Mouse (Mus musculus): ENCODE results near the gene Zfand3.

DNA sequence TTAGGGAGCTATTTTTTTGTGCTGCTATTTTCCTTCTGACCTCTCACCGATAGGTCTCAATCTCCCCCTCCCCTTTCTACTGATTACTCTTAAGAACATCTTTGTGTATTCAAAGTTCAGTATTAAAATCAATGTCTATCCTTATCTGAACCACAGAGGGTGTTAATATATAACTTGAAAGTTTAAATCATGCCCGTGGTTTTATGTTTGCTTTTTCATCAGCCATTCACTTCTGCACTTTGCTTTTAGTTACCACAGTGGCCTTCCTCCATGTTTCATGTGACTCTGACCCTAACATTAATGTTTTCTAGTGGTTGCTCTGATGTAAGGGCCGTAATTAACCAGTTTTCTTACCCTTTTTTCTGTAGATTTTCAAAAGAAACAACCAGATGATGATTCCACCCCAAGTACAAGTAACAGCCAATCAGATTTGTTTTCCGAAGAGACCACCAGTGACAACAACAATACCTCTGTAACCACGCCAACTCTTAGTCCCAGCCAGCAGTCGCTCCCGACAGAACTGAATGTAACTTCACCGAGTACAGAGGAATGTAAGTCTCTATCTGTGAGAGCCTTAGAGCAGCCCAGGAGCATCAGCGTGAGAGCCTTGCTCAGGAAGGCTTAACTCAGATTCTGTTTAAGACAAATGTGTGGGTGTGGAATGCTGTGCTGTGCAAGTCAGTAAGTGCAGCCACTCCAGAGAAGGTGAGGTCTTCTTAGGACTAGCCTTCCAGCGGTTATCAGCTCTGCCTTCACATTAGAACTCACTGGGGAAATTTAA, 130.6 kb downstream of the Zfand3 start:
- TF ChIP-seq POLR2A (IDR thresholded peaks at IDR 0.05; ENCODE audit: extremely low read depth, insufficient read depth, low read length) (no peak), CTCF (IDR thresholded peaks at IDR 0.05; ENCODE audit: low read depth, low read length) (no peak)
